Mouse (Mus musculus) small intestine, adult 2 months (tissue): ENCODE results near the gene Atxn2.

Experiments
- CTCF ChIP-seq: fragments of 200-500 bp; IDR thresholded peaks from 2 replicates; pipeline ENCODE4 v1.5.1; 2012; ENCODE audit warnings: low read depth, mild to moderate bottlenecking, control low read depth, inconsistent platforms, low read length, moderate library complexity, mixed read lengths; ENCODE audit not compliant: insufficient replicate concordance, insufficient read length; ENCODE audit errors: extremely low read depth
- POLR2A ChIP-seq: fragments of 200-500 bp; IDR thresholded peaks from 2 replicates; pipeline ENCODE4 v1.6.1; 2012; ENCODE audit warnings: low read depth, mild to moderate bottlenecking, control low read depth, inconsistent platforms, low read length, moderate library complexity

GRCm38 (mm10) chr5:121832376-121833155 lies 121.4 kb downstream of the Atxn2 start:
- TF ChIP-seq CTCF: no peak
- no peak for TF ChIP-seq POLR2A
